Comparison of ENCODE assay signal across 5 mouse cellular contexts in genomic region chr4:8153926-8154325, GRCm38 (mm10).
DNase-seq lines count a peak whose midpoint lies in the region; TF ChIP-seq lines count a peak whose summit lies in the region.
"Not testable (repeated sequence)": the region's sequence is repeated elsewhere in the genome, so short reads cannot be mapped to it uniquely, and the experiment has no call there.

No protein-coding gene starts in this region.

- H3K27me3 ChIP-seq in ES-Bruce4 (ENCODE audit: control insufficient read depth, insufficient read depth, low read length, poor library complexity, severe bottlenecking): not testable (repeated sequence)

- TF ChIP-seq EP300 in ES-Bruce4 (IDR thresholded peaks at IDR 0.05; ENCODE audit: insufficient read depth, low read depth, low read length): not testable (repeated sequence)

- not testable (repeated sequence) for H3K36me3 ChIP-seq in ES-Bruce4 (ENCODE audit: control insufficient read depth, insufficient read depth, low read length, poor library complexity, severe bottlenecking); ES-E14 (ENCODE audit: control insufficient read depth, insufficient read depth, low read length, poor library complexity, severe bottlenecking)

- H3K4me1 ChIP-seq in ES-Bruce4 (ENCODE audit: control insufficient read depth, insufficient read depth, low read length); ES-E14 (ENCODE audit: control insufficient read depth in 2 of 2, insufficient read depth in 2 of 2, low read length in 2 of 2, poor library complexity in 1 of 2): not testable (repeated sequence)

- in situ Hi-C loops in ES-E14 (cut with MboI; ENCODE audit: low sequenced_read_pairs in 2 of 2, unreplicated experiment in 2 of 2): not testable (repeated sequence)

- H3K4me3 ChIP-seq in ES-Bruce4 (ENCODE audit: low read depth, low read length); ES-E14 (ENCODE audit: insufficient read depth in 1 of 2, low read depth in 1 of 2, low read length in 2 of 2, poor library complexity in 1 of 2, severe bottlenecking in 1 of 2): not testable (repeated sequence)

- DNase-seq in ES-CJ7 (ENCODE audit: low read depth, low spot score): peak; percentile 26
- peak; percentile 26 for DNase-seq in ES-E14 (ENCODE audit: low read depth, low spot score)
- DNase-seq in R1 (ENCODE audit: low read depth, low spot score): peak; percentile 69
- DNase-seq in ZHBTc4 (ENCODE audit: low read depth, low spot score): peak; percentile 82

- not testable (repeated sequence) for TF ChIP-seq POLR2A in ES-Bruce4 (IDR thresholded peaks at IDR 0.05; ENCODE audit: insufficient read depth, low read length)

- not testable (repeated sequence) for TF ChIP-seq CTCF in ES-Bruce4 (IDR thresholded peaks at IDR 0.05; ENCODE audit: low read depth, low read length)

- H3K9me3 ChIP-seq in ES-Bruce4 (replicated peaks; ENCODE audit: control insufficient read depth, insufficient read depth, low read length, poor library complexity, severe bottlenecking); ES-E14 (ENCODE audit: control insufficient read depth, insufficient read depth, low read depth, low read length): not testable (repeated sequence)

- H3K9ac ChIP-seq in ES-Bruce4 (ENCODE audit: low read depth, poor library complexity, severe bottlenecking); ES-E14 (ENCODE audit: insufficient read depth, low read depth, low read length, poor library complexity, severe bottlenecking): not testable (repeated sequence)

- H3K27ac ChIP-seq in ES-Bruce4 (ENCODE audit: insufficient read depth, low read length): peak overlapping the region; percentile 56
- H3K27ac ChIP-seq in ES-E14 (ENCODE audit: insufficient read depth, low read depth, low read length, poor library complexity, severe bottlenecking): not testable (repeated sequence)

Comparison
In these comparisons a context has a peak if more than half of its experiments do, and no peak if none do; other contexts are left out.
1. DNase-seq: peak in every context shown above with its lines; median percentile 82 in ZHBTc4; 69 in R1; 26 in ES-CJ7; 26 in ES-E14.